Mouse (Mus musculus) ES-E14 (cell line): ENCODE data around the gene Med25.

Experiments used
- MAFK ChIP-seq: IDR thresholded peaks from 2 replicates; pipeline ENCODE4 v1.6.1; 2014; ENCODE audit warnings: mild to moderate bottlenecking, low read depth, low read length, inconsistent platforms; ENCODE audit not compliant: insufficient read depth
- ZC3H11A ChIP-seq: IDR thresholded peaks from 2 replicates; pipeline ENCODE4 v1.6.1; 2012; ENCODE audit warnings: low read depth, mild to moderate bottlenecking, inconsistent platforms, low read length, borderline replicate concordance

- no peak for TF ChIP-seq MAFK
- TF ChIP-seq ZC3H11A: no peak
Measured at GRCm38 (mm10) chr7:44929204-44930151, 37.0 kb upstream of the Med25 start, which contains the start of gene Ap2a1.
